Mouse (Mus musculus) sigmoid colon, adult 10 weeks (tissue): ENCODE results near the gene Ano9. TPM values are rescaled to one million over a fixed set of nuclear protein-coding genes. Genes with fewer than 3 reads are reported as not detected.

Experiments
- polyA plus RNA-seq: library from polyadenylated mRNA; stranded (reverse); fragments of 350-450 nt; fragmentation: Illumina TruSeq; extraction: RNeasy Lipid Tissue Mini Kit (QIAGEN cat#74804); gene quantifications from one replicate; pipeline ENCODE4 v1.2.3, GENCODE M21; 2014; ENCODE audit warnings: low read depth, low replicate concordance

Ano9 gene
- polyA plus RNA-seq = 59.9 TPM

GRCm38 (mm10) chr7:141117636-141118035 lies at the start of gene Ano9:
TSS of gene Ano9 (minus strand) at chr7:141117806.

GRCm38 (mm10) chr7:141122245-141122644 lies 4.6 kb upstream of the Ano9 start, which contains the start of gene Ptdss2:
TSS of gene Ptdss2 (plus strand) at chr7:141122382.

DNA sequence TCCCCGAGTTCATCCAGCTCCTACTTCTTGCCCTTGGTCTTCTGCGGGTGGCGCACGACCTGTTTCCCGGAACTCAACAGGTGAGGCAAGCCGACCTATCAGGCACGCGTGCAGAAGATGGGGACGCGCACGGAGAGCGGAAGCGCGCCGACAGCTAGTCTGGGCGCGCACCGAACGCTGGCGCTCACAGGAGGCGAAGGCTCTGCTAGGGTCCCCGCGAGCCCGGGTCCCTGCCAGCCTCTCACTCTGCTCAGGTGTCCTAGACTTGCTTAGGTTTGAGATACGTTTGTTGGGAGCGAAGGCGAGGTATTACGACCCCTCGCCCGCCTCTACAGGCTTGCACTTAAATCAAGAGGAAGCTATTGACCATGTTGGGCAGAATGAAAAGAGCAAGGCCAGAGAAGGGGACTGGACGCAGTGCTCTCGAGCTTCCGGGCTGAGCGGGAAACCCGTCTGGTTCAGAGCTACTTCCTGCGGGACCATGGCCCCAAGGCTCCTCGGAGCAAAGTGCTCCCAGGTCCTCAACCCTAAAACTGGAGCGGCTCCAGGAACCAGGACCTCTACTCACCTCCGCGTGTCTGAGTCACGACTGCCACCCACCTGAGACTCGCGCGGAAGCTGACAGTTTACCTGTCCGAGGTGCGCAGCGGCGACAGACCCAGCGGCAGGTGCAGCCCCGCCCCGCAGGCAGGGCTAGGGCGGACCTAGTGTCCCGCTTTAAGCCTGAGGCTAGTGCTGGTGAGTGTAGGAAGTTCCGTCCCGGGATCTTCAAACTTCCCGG lies 17.5 kb downstream of the Ano9 start, which contains the start of gene Sigirr:
TSS of gene Sigirr (minus strand) at position 662 of the 781 bp plus-strand sequence.

DNA sequence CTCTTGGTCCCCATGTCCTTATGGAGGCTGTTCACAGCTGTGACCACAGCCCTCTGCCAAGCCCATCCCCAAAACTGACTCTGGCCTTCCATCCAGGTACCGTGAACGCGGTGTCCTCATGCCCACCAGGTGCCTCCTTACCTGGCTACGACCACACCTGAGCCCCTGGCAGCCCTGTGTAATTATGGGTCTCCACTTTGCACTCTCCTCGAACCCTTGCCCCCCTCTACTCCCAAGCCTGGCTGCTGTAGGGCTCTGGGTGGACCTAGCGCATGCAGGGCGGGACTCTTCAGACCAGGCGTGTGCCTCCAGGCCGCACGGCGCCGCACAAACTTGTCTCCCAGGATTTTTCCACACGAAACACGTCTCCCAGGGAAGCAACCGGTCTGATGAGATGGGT lies 39.8 kb downstream of the Ano9 start, which contains the start of gene Pkp3:
TSS of gene Pkp3 (plus strand) at position 378 of the 400 bp plus-strand sequence.

GRCm38 (mm10) chr7:141060426-141061242 lies 57.0 kb downstream of the Ano9 start, which contains the start of gene B4galnt4:
TSS of gene B4galnt4 (plus strand) at chr7:141061104.

Other genes starting within 250 kb of the Ano9 start
- gene Psmd13, start 235.8 kb downstream of the Ano9 start, polyA plus RNA-seq = 117 TPM
- 8.5 TPM for gene Sirt3, start 235.5 kb downstream of the Ano9 start, polyA plus RNA-seq
- not detected for gene Cox8b, start 217.4 kb downstream of the Ano9 start, polyA plus RNA-seq
- 26.6 TPM for gene Nlrp6, start 196.9 kb downstream of the Ano9 start, polyA plus RNA-seq
- 0.82 TPM for gene Pgghg, start 176.4 kb downstream of the Ano9 start, polyA plus RNA-seq
- gene Ifitm5, start 167.5 kb downstream of the Ano9 start, polyA plus RNA-seq = not detected
- gene Gm45717, start 161.9 kb downstream of the Ano9 start, polyA plus RNA-seq = not detected
- 56.8 TPM for gene Ifitm2, start 161.8 kb downstream of the Ano9 start, polyA plus RNA-seq
- 9.0 TPM for gene Ifitm1, start 150.6 kb downstream of the Ano9 start, polyA plus RNA-seq
- 7.6 TPM for gene Ifitm3, start 107.0 kb downstream of the Ano9 start, polyA plus RNA-seq
- 1.4 TPM for gene Ifitm6, start 99.9 kb downstream of the Ano9 start, polyA plus RNA-seq
- not detected for gene Gm17387, start 88.7 kb downstream of the Ano9 start, polyA plus RNA-seq
- gene B4galnt4, start 56.7 kb downstream of the Ano9 start, polyA plus RNA-seq = 0.19 TPM
- 0.69 TPM for gene Pkp3, start 39.6 kb downstream of the Ano9 start, polyA plus RNA-seq
- 2.9 TPM for gene Sigirr, start 17.2 kb downstream of the Ano9 start, polyA plus RNA-seq
- 17.4 TPM for gene Ptdss2, start 4.6 kb upstream of the Ano9 start, polyA plus RNA-seq
- gene Rnh1, start 55.1 kb upstream of the Ano9 start, polyA plus RNA-seq = 2.4 TPM
- 5.6 TPM for gene Hras, start 76.2 kb upstream of the Ano9 start, polyA plus RNA-seq
- gene Lrrc56, start 76.4 kb upstream of the Ano9 start, polyA plus RNA-seq = 1.1 TPM
- 0.66 TPM for gene Lmntd2, start 96.3 kb upstream of the Ano9 start, polyA plus RNA-seq
- gene Rassf7, start 98.1 kb upstream of the Ano9 start, polyA plus RNA-seq = 12.7 TPM
- gene Phrf1, start 111.0 kb upstream of the Ano9 start, polyA plus RNA-seq = 19.9 TPM
- 74.8 TPM for gene Irf7, start 148.7 kb upstream of the Ano9 start, polyA plus RNA-seq
- 135 TPM for gene Cdhr5, start 159.0 kb upstream of the Ano9 start, polyA plus RNA-seq
- not detected for gene Sct, start 161.3 kb upstream of the Ano9 start, polyA plus RNA-seq
- not detected for gene Drd4, start 174.2 kb upstream of the Ano9 start, polyA plus RNA-seq
- 1.6 TPM for gene Deaf1, start 209.9 kb upstream of the Ano9 start, polyA plus RNA-seq
- gene Tmem80, start 209.9 kb upstream of the Ano9 start, polyA plus RNA-seq = 17.6 TPM
- 14.2 TPM for gene Eps8l2, start 221.1 kb upstream of the Ano9 start, polyA plus RNA-seq